Mouse (Mus musculus): ENCODE results near the gene Fxyd7. TPM values are rescaled to one million over a fixed set of nuclear protein-coding genes. Genes with fewer than 3 reads are reported as not detected.

Gene Fxyd7
- polyA plus RNA-seq (2011; ENCODE audit: insufficient read depth, insufficient read length, low read depth, missing spikeins) = not detected in 2 replicates

GRCm38 (mm10) chr7:31051321-31052021 is at the start of gene Fxyd7:
TSS of gene Fxyd7 (minus strand) at chr7:31051467.
- H3K9me3 ChIP-seq (replicated peaks; ENCODE audit: control insufficient read depth, insufficient read depth, low read length, poor library complexity, severe bottlenecking) = no peaks in the 10 kb centered on the region
- H3K4me3 ChIP-seq (ENCODE audit: low read depth, low read length) = peak within 1 kb of the TSS; percentile 65
- H3K27ac ChIP-seq (ENCODE audit: insufficient read depth, low read length) = no peak within 1 kb of the TSS
- H3K4me1 ChIP-seq (ENCODE audit: control insufficient read depth, insufficient read depth, low read length) = no peaks in the 10 kb centered on the region
- peaks cover 11% of the 10 kb centered on the region for H3K27me3 ChIP-seq (ENCODE audit: control insufficient read depth, insufficient read depth, low read length, poor library complexity, severe bottlenecking)
- H3K9ac ChIP-seq (ENCODE audit: low read depth, poor library complexity, severe bottlenecking) = 0 out of 2 replicates have a peak within 1 kb of the TSS, but pooled peaks have one; percentile 10
- H3K36me3 ChIP-seq (ENCODE audit: control insufficient read depth, insufficient read depth, low read length, poor library complexity, severe bottlenecking) = no peaks in the 10 kb centered on the region
- TF ChIP-seq CTCF (IDR thresholded peaks at IDR 0.05; ENCODE audit: low read depth, low read length) (peak; percentile 10), POLR2A (IDR thresholded peaks at IDR 0.05; ENCODE audit: insufficient read depth, low read length) (no peak)

DNA sequence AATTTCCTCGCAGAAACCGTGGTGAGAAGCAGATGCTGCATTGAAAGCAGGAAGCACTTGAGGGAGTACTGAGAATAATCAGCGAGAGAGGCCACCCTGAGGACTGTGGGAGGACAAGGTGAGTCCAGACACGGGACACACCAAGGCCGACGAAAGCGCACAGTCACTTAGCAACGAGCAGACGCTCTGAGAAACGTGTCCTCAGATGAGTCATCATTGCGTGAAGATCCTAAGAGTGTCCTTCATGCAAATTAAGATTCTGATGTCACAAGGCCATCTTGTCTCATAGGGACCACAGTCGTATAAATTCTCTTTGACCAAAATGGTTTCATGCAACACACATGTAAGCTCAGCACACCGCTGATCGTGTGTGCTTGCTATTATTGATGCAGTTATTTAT is 49.5 kb upstream of the Fxyd7 start:
- H3K9me3 ChIP-seq (replicated peaks; ENCODE audit: control insufficient read depth, insufficient read depth, low read length, poor library complexity, severe bottlenecking) = no peaks in the 10 kb centered on the region
- no peak overlapping the region for H3K27ac ChIP-seq (ENCODE audit: insufficient read depth, low read length)
- no peaks in the 10 kb centered on the region for H3K4me1 ChIP-seq (ENCODE audit: control insufficient read depth, insufficient read depth, low read length)
- no peak overlapping the region for H3K9ac ChIP-seq (ENCODE audit: low read depth, poor library complexity, severe bottlenecking)
- H3K36me3 ChIP-seq (ENCODE audit: control insufficient read depth, insufficient read depth, low read length, poor library complexity, severe bottlenecking) = no peaks in the 10 kb centered on the region
- no peaks in the 10 kb centered on the region for H3K27me3 ChIP-seq (ENCODE audit: control insufficient read depth, insufficient read depth, low read length, poor library complexity, severe bottlenecking)
- no peak overlapping the region for H3K4me3 ChIP-seq (ENCODE audit: low read depth, low read length)
- TF ChIP-seq EP300 (IDR thresholded peaks at IDR 0.05; ENCODE audit: insufficient read depth, low read depth, low read length) (no peak), POLR2A (IDR thresholded peaks at IDR 0.05; ENCODE audit: insufficient read depth, low read length) (no peak), CTCF (IDR thresholded peaks at IDR 0.05; ENCODE audit: low read depth, low read length) (no peak)

- H3K9ac ChIP-seq (ENCODE audit: low read depth, poor library complexity, severe bottlenecking) = no peak overlapping the region
- TF ChIP-seq EP300 (IDR thresholded peaks at IDR 0.05; ENCODE audit: insufficient read depth, low read depth, low read length) = no peak
- TF ChIP-seq CTCF (IDR thresholded peaks at IDR 0.05; ENCODE audit: low read depth, low read length) = peak; percentile 13
- no peaks in the 10 kb centered on the region for H3K27me3 ChIP-seq (ENCODE audit: control insufficient read depth, insufficient read depth, low read length, poor library complexity, severe bottlenecking)
- no peaks in the 10 kb centered on the region for H3K36me3 ChIP-seq (ENCODE audit: control insufficient read depth, insufficient read depth, low read length, poor library complexity, severe bottlenecking)
- H3K4me3 ChIP-seq (ENCODE audit: low read depth, low read length) = no peak overlapping the region
- no peak overlapping the region for H3K27ac ChIP-seq (ENCODE audit: insufficient read depth, low read length)
- no peaks in the 10 kb centered on the region for H3K4me1 ChIP-seq (ENCODE audit: control insufficient read depth, insufficient read depth, low read length)
- H3K9me3 ChIP-seq (replicated peaks; ENCODE audit: control insufficient read depth, insufficient read depth, low read length, poor library complexity, severe bottlenecking) = no peaks in the 10 kb centered on the region
Observed at GRCm38 (mm10) chr7:31099612-31099982, 48.3 kb upstream of the Fxyd7 start.

GRCm38 (mm10) chr7:31098697-31099611 is 47.7 kb upstream of the Fxyd7 start:
- H3K9me3 ChIP-seq (replicated peaks; ENCODE audit: control insufficient read depth, insufficient read depth, low read length, poor library complexity, severe bottlenecking) = no peaks in the 10 kb centered on the region
- H3K36me3 ChIP-seq (ENCODE audit: control insufficient read depth, insufficient read depth, low read length, poor library complexity, severe bottlenecking) = no peaks in the 10 kb centered on the region
- no peaks in the 10 kb centered on the region for H3K27me3 ChIP-seq (ENCODE audit: control insufficient read depth, insufficient read depth, low read length, poor library complexity, severe bottlenecking)
- H3K27ac ChIP-seq (ENCODE audit: insufficient read depth, low read length) = no peak overlapping the region
- no peak overlapping the region for H3K9ac ChIP-seq (ENCODE audit: low read depth, poor library complexity, severe bottlenecking)
- TF ChIP-seq CTCF (IDR thresholded peaks at IDR 0.05; ENCODE audit: low read depth, low read length) (peak; percentile 39), POLR2A (IDR thresholded peaks at IDR 0.05; ENCODE audit: insufficient read depth, low read length) (no peak)
- H3K4me3 ChIP-seq (ENCODE audit: low read depth, low read length) = no peak overlapping the region
- H3K4me1 ChIP-seq (ENCODE audit: control insufficient read depth, insufficient read depth, low read length) = no peaks in the 10 kb centered on the region

GRCm38 (mm10) chr7:31097583-31098248 is 46.4 kb upstream of the Fxyd7 start:
- no peaks in the 10 kb centered on the region for H3K9me3 ChIP-seq (replicated peaks; ENCODE audit: control insufficient read depth, insufficient read depth, low read length, poor library complexity, severe bottlenecking)
- peak overlapping the region; percentile 51 for H3K4me3 ChIP-seq (ENCODE audit: low read depth, low read length)
- no peaks in the 10 kb centered on the region for H3K27me3 ChIP-seq (ENCODE audit: control insufficient read depth, insufficient read depth, low read length, poor library complexity, severe bottlenecking)
- H3K4me1 ChIP-seq (ENCODE audit: control insufficient read depth, insufficient read depth, low read length) = no peaks in the 10 kb centered on the region
- no peaks in the 10 kb centered on the region for H3K36me3 ChIP-seq (ENCODE audit: control insufficient read depth, insufficient read depth, low read length, poor library complexity, severe bottlenecking)
- H3K27ac ChIP-seq (ENCODE audit: insufficient read depth, low read length) = no peak overlapping the region
- peak; percentile 97 for TF ChIP-seq CTCF (IDR thresholded peaks at IDR 0.05; ENCODE audit: low read depth, low read length)
- no peak for TF ChIP-seq POLR2A (IDR thresholded peaks at IDR 0.05; ENCODE audit: insufficient read depth, low read length)
- TF ChIP-seq EP300 (IDR thresholded peaks at IDR 0.05; ENCODE audit: insufficient read depth, low read depth, low read length) = 0 out of 2 replicates have a peak, but pooled peaks have one; percentile 30
- peak overlapping the region; percentile 31 for H3K9ac ChIP-seq (ENCODE audit: low read depth, poor library complexity, severe bottlenecking)

Measured in ES-Bruce4 (cell line).